Mouse (Mus musculus) midbrain, embryonic 12.5 days (tissue): Measurements from ENCODE around the gene Clcf1. TPM values are rescaled to one million over a fixed set of nuclear protein-coding genes. Genes with fewer than 3 reads are reported as not detected.

ENCODE experiments used
- ATAC-seq: fragments of 200-750 bp; cut with Nextera tagmentation; 2 replicates; pipeline ENCODE4 v1.8.0; 2017; ENCODE audit warnings: low read depth, moderate TSS enrichment, moderate library complexity; ENCODE audit not compliant: low FRiP score
- H3K27ac ChIP-seq: fragments of 300-500 bp; sonication (generic); replicated peaks from 2 replicates; pipeline ENCODE4 v1.5.1; 2016; ENCODE audit warnings: mild to moderate bottlenecking
- H3K27me3 ChIP-seq: fragments of 300-500 bp; sonication (generic); 2 replicates; pipeline ENCODE4 v1.6.1; 2016; ENCODE audit warnings: mild to moderate bottlenecking
- H3K36me3 ChIP-seq: fragments of 300-500 bp; sonication (generic); 2 replicates; pipeline ENCODE4 v1.6.1; 2016
- H3K4me1 ChIP-seq: fragments of 300-500 bp; sonication (generic); 2 replicates; pipeline ENCODE4 v1.6.1; 2016
- H3K4me2 ChIP-seq: fragments of 300-500 bp; sonication (generic); replicated peaks from 2 replicates; pipeline ENCODE4 v1.6.1; 2016; ENCODE audit warnings: mild to moderate bottlenecking, moderate library complexity
- H3K4me3 ChIP-seq: fragments of 300-500 bp; sonication (generic); 2 replicates; pipeline ENCODE4 v1.5.1; 2016; ENCODE audit warnings: mild to moderate bottlenecking
- H3K9ac ChIP-seq: fragments of 300-500 bp; sonication (generic); replicated peaks from 2 replicates; pipeline ENCODE4 v1.6.1; 2016; ENCODE audit warnings: mild to moderate bottlenecking, moderate library complexity
- H3K9me3 ChIP-seq: fragments of 300-500 bp; sonication (generic); 2 replicates; pipeline ENCODE4 v1.6.1; 2016; ENCODE audit warnings: mild to moderate bottlenecking
- WGBS: fragments of 180-500 bp; shearing (Covaris S2); methylation state at CpG from one replicate; pipeline ENCODE4 v1.1.7; 2016; 5-methylcytosine and 5-hydroxymethylcytosine counted together
- polyA plus RNA-seq: library from polyadenylated mRNA; unstranded; fragments of >200 nt; fragmentation: Nextera tagmentation; extraction: Ambion mirVana; gene quantifications from 2 replicates; pipeline ENCODE4 v1.2.1, GENCODE M21; 2016

The Clcf1 gene
- polyA plus RNA-seq, 1 experiment from 2014 or later, result 0.94 TPM

DNA sequence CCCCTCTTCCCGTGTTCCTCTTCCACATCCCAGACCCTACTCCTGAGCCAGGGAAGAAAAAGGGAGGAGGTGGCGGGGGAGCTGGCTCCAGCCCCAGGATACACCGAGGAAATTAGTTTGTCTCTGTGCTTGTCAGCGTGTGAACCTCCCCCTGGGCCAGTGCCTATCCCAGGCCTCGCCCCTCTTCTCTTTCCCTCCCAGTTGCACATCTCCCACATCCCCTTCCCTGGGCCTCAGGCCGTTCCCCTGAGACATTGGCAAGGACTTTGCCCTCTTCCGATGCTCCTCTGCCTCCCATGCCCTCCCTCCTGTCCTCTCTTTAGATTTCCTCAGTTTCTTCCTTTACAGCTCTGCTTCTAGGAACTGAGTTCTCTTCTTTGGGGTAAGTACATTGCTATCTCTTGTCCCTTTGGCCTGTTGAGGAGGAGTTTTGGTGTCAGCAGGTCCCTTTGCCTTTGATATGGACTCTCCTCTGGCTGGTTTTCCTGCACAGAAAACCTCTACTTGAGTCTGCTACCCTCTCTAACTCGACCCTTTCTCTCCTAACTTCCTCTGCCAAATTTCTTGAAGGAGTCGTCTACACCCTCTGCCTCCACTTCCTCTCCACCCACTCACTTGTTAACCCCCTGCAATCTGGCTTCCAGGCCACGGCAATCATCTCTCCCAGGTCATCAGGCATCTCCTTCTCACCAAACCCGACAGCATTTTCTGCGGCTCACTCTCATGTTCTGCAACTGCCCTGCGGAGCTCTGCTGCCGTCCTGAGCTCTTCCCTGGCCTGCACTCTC, 7.1 kb downstream of the Clcf1 start:
- ATAC-seq, result no peak
- WGBS, result 55% methylated on average over 11 of the region's 14 CpGs
- no peak overlapping the region for H3K27ac ChIP-seq
- H3K4me1 ChIP-seq, result peaks cover 17% of the 10 kb centered on the region
- H3K4me3 ChIP-seq, result no peak overlapping the region
- no peaks in the 10 kb centered on the region for H3K9me3 ChIP-seq
- peaks cover 50% of the 10 kb centered on the region for H3K27me3 ChIP-seq
- H3K4me2 ChIP-seq, result no peak overlapping the region
- no peaks in the 10 kb centered on the region for H3K36me3 ChIP-seq
- H3K9ac ChIP-seq, result no peak overlapping the region; the same call in 1 of the 2 replicates

DNA sequence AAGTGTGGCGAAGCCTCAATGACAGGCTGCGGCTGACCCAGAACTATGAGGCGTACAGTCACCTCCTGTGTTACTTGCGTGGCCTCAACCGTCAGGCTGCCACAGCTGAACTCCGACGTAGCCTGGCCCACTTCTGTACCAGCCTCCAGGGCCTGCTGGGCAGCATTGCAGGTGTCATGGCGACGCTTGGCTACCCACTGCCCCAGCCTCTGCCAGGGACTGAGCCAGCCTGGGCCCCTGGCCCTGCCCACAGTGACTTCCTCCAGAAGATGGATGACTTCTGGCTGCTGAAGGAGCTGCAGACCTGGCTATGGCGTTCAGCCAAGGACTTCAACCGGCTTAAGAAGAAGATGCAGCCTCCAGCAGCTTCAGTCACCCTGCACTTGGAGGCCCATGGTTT, 8.1 kb downstream of the Clcf1 start:
- no peak overlapping the region for H3K4me3 ChIP-seq
- no peak overlapping the region for H3K4me2 ChIP-seq
- H3K9ac ChIP-seq, result no peak overlapping the region
- no peak for ATAC-seq
- H3K36me3 ChIP-seq, result no peaks in the 10 kb centered on the region
- H3K4me1 ChIP-seq, result peaks cover 11% of the 10 kb centered on the region; the same call in 1 of the 2 replicates
- H3K9me3 ChIP-seq, result no peaks in the 10 kb centered on the region
- no peak overlapping the region for H3K27ac ChIP-seq
- peaks cover 46% of the 10 kb centered on the region for H3K27me3 ChIP-seq
- WGBS, result 85% methylated on average over 11 of the region's 11 CpGs

GRCm38 (mm10) chr19:4226779-4227178, 12.7 kb downstream of the Clcf1 start:
- H3K36me3 ChIP-seq, result no peaks in the 10 kb centered on the region
- H3K9ac ChIP-seq, result no peak overlapping the region
- ATAC-seq, result no peak
- H3K4me3 ChIP-seq, result no peak overlapping the region
- no peaks in the 10 kb centered on the region for H3K9me3 ChIP-seq
- H3K27ac ChIP-seq, result no peak overlapping the region
- peaks cover 4% of the 10 kb centered on the region for H3K4me1 ChIP-seq
- 84% methylated on average over 7 of the region's 7 CpGs for WGBS
- peaks cover 43% of the 10 kb centered on the region for H3K27me3 ChIP-seq
- no peak overlapping the region for H3K4me2 ChIP-seq

GRCm38 (mm10) chr19:4227446-4227845, 13.4 kb downstream of the Clcf1 start:
- 76% methylated on average over 5 of the region's 5 CpGs for WGBS
- Histone ChIP-seq H3K9me3 (no peaks in the 10 kb centered on the region), H3K9ac (no peak overlapping the region), H3K4me2 (no peak overlapping the region), H3K36me3 (no peaks in the 10 kb centered on the region), H3K4me3 (no peak overlapping the region), H3K27ac (no peak overlapping the region), H3K4me1 (peaks cover 9% of the 10 kb centered on the region), H3K27me3 (peaks cover 40% of the 10 kb centered on the region)
- ATAC-seq, result no peak

GRCm38 (mm10) chr19:4227894-4228678, 14.0 kb downstream of the Clcf1 start:
- H3K9ac ChIP-seq, result no peak overlapping the region

DNA sequence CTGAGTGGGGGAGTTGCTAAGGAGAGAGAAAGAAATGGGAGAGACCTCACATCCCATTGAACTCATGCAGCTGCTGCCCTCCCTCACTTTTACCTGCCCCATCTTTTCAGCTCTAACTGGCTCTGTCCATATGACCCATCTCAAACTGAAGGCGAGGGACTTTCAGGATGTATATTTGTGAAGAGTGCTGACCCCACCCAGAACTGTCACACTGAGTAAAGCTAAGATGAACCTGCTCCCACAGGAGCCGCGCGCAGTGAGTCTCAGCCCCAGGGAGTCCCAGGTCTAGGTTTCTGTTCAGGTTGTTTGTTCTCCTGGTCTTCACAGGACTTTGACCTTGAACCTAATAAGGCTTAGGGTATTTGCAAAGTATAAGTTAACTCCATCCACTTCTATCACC, 14.9 kb downstream of the Clcf1 start:
- no peak overlapping the region for H3K4me2 ChIP-seq
- peaks cover 12% of the 10 kb centered on the region for H3K4me1 ChIP-seq
- H3K9me3 ChIP-seq, result no peaks in the 10 kb centered on the region
- no peak for ATAC-seq
- peaks cover 42% of the 10 kb centered on the region for H3K27me3 ChIP-seq
- H3K9ac ChIP-seq, result no peak overlapping the region
- no peak overlapping the region for H3K4me3 ChIP-seq
- no peaks in the 10 kb centered on the region for H3K36me3 ChIP-seq
- no peak overlapping the region for H3K27ac ChIP-seq
- WGBS, result 72% methylated on average over 4 of the region's 4 CpGs

More at GRCm38 (mm10) chr19:4227894-4228678, 14.0 kb downstream of the Clcf1 start:
- Histone ChIP-seq H3K4me1 (peaks cover 12% of the 10 kb centered on the region), H3K36me3 (no peaks in the 10 kb centered on the region), H3K27me3 (peaks cover 38% of the 10 kb centered on the region), H3K4me3 (no peak overlapping the region), H3K4me2 (no peak overlapping the region), H3K9me3 (no peaks in the 10 kb centered on the region), H3K27ac (no peak overlapping the region)
- 23% methylated on average over 8 of the region's 8 CpGs for WGBS
- ATAC-seq, result no peak

- no peaks in the 10 kb centered on the region for H3K9me3 ChIP-seq
- peaks cover 12% of the 10 kb centered on the region for H3K4me1 ChIP-seq
- 50% methylated on average over 9 of the region's 9 CpGs for WGBS
- H3K27me3 ChIP-seq, result peaks cover 47% of the 10 kb centered on the region
- no peak overlapping the region for H3K27ac ChIP-seq
- no peaks in the 10 kb centered on the region for H3K36me3 ChIP-seq
- no peak overlapping the region for H3K4me3 ChIP-seq
- H3K9ac ChIP-seq, result 0 out of 2 replicates have a peak overlapping the region, but pooled peaks have one; percentile 7
- H3K4me2 ChIP-seq, result no peak overlapping the region
- no peak for ATAC-seq
These were observed 15.5 kb downstream of the Clcf1 start for GRCm38 (mm10) chr19:4229451-4230076.

DNA sequence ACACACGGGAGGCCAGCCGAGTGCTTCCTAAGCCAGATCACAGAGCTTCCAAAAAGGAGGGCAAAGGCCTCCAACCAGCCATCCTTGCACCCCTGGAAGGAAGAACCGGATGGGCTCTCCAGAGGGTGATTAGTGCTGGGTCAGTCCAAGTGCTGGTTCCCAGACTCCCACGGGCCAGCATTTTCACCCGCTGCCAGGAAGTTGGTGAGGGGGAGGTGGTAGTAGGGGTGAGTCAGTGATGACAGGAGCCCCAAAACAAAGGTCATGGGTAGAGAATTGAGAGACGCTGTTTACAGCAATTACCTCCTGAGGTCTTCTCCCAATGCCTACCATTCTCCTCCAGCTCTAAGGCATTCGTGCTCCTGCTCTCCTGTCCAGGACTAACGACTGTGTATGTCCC, 16.4 kb downstream of the Clcf1 start:
- no peak for ATAC-seq
- peaks cover 48% of the 10 kb centered on the region for H3K27me3 ChIP-seq
- no peak overlapping the region for H3K4me3 ChIP-seq
- no peak overlapping the region for H3K27ac ChIP-seq
- peaks cover 12% of the 10 kb centered on the region for H3K4me1 ChIP-seq
- no peak overlapping the region for H3K9ac ChIP-seq
- H3K4me2 ChIP-seq, result no peak overlapping the region
- no peaks in the 10 kb centered on the region for H3K36me3 ChIP-seq
- 70% methylated on average over 8 of the region's 8 CpGs for WGBS
- no peaks in the 10 kb centered on the region for H3K9me3 ChIP-seq

- peak within 1 kb of the TSS; percentile 60; the same call in 1 of the 2 replicates for H3K27ac ChIP-seq
These were observed 17.5 kb downstream of the Clcf1 start, which contains the start of gene Pold4 for GRCm38 (mm10) chr19:4231253-4232185. Gene Pold4 (plus strand): TSS chr19:4231899.

DNA sequence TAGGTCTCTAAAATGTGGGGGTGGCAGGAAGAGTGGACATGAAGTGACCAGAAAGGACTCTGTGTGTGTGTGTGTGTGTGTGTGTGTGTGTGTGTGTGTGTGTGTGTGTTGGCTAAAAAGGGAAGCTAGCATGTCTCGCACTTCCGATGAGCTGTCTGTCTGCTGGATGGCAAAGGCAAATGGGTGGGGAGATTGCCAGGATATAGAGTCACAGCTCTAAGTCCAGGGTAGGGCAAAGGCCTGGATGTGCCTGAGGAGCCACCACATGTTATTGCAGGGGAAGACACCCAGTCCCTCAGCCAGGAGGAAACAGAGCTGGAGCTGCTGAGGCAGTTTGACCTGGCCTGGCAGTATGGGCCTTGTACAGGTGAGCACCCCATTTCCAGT, 18.1 kb downstream of the Clcf1 start:
- Histone ChIP-seq H3K9me3 (no peaks in the 10 kb centered on the region), H3K27me3 (peaks cover 40% of the 10 kb centered on the region), H3K4me1 (peaks cover 12% of the 10 kb centered on the region), H3K4me2 (peak overlapping the region; percentile 88), H3K9ac (peak overlapping the region; percentile 68), H3K36me3 (no peaks in the 10 kb centered on the region), H3K27ac (peak overlapping the region; percentile 60; the same call in 1 of the 2 replicates), H3K4me3 (peak overlapping the region; percentile 60)
- no peak for ATAC-seq
- WGBS, result 67% methylated on average over 2 of the region's 2 CpGs

More at GRCm38 (mm10) chr19:4231253-4232185, 17.5 kb downstream of the Clcf1 start, which contains the start of gene Pold4:
- H3K9me3 ChIP-seq, result no peaks in the 10 kb centered on the region
- peak within 1 kb of the TSS; percentile 68 for H3K9ac ChIP-seq
- H3K36me3 ChIP-seq, result no peaks in the 10 kb centered on the region
- H3K4me3 ChIP-seq, result peak within 1 kb of the TSS; percentile 60
- ATAC-seq, result peak; percentile 90
- peaks cover 12% of the 10 kb centered on the region for H3K4me1 ChIP-seq
- 13% methylated on average over 26 of the region's 26 CpGs for WGBS
- peak within 1 kb of the TSS; percentile 88 for H3K4me2 ChIP-seq
- peaks cover 44% of the 10 kb centered on the region for H3K27me3 ChIP-seq

DNA sequence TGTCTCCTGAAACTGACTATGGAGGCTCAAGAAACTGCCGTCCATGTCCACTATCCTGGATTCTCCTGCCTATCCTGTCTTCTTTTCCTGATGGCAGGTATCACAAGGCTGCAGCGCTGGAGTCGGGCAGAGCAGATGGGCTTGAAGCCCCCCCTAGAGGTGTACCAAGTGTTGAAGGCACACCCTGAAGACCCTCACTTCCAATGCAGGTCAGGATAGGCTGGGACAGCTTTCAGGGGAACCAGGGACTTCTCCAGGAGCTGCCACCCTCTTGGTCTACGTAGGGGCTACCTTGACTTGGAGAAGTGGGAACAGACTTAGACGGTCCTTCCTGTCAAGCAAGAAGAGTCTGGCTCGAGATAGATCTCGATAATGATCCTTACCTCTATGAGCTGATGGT, 18.6 kb downstream of the Clcf1 start:
- no peak overlapping the region for H3K27ac ChIP-seq
- 81% methylated on average over 7 of the region's 7 CpGs for WGBS
- H3K9me3 ChIP-seq, result no peaks in the 10 kb centered on the region
- ATAC-seq, result no peak
- peak overlapping the region; percentile 88; the same call in 1 of the 2 replicates for H3K4me2 ChIP-seq
- H3K4me1 ChIP-seq, result peaks cover 12% of the 10 kb centered on the region
- peaks cover 42% of the 10 kb centered on the region for H3K27me3 ChIP-seq
- no peak overlapping the region for H3K4me3 ChIP-seq
- 0 out of 2 replicates have a peak overlapping the region, but pooled peaks have one; percentile 68 for H3K9ac ChIP-seq
- no peaks in the 10 kb centered on the region for H3K36me3 ChIP-seq
